Mouse (Mus musculus) forebrain, embryonic 11.5 days (tissue): ENCODE data around the gene Lman2. TPM values are rescaled to one million over a fixed set of nuclear protein-coding genes. Genes with fewer than 3 reads are reported as not detected.

ENCODE experiments used
- ATAC-seq: fragments of 200-750 bp; cut with Nextera tagmentation; replicated peaks from 2 replicates; pipeline ENCODE4 v1.8.0; 2017; ENCODE audit warnings: moderate TSS enrichment; ENCODE audit not compliant: low FRiP score
- DNase-seq: peaks from one replicate; pipeline ENCODE4 v3.0.0-alpha.2; 2017; ENCODE audit warnings: low spot score
- H3K27ac ChIP-seq: fragments of 300-500 bp; sonication (generic); 2 replicates; pipeline ENCODE4 v1.5.1; 2014; ENCODE audit warnings: low read depth, low read length
- H3K27me3 ChIP-seq: fragments of 300-500 bp; sonication (generic); 2 replicates; pipeline ENCODE4 v1.6.1; 2014; ENCODE audit warnings: mild to moderate bottlenecking, low read length, mixed read lengths; ENCODE audit not compliant: control insufficient read depth, insufficient read depth
- H3K36me3 ChIP-seq: fragments of 300-500 bp; sonication (generic); 2 replicates; pipeline ENCODE4 v1.6.1; 2014; ENCODE audit warnings: mild to moderate bottlenecking, low read length, moderate library complexity, mixed read lengths; ENCODE audit not compliant: control insufficient read depth, insufficient read depth
- H3K4me1 ChIP-seq: fragments of 300-500 bp; sonication (generic); replicated peaks from 2 replicates; pipeline ENCODE4 v1.6.1; 2014; ENCODE audit warnings: low read length, mixed read lengths; ENCODE audit not compliant: control insufficient read depth, insufficient read depth
- H3K4me2 ChIP-seq: fragments of 300-500 bp; sonication (generic); 2 replicates; pipeline ENCODE4 v1.6.1; 2014; ENCODE audit warnings: low read depth, mild to moderate bottlenecking, low read length, moderate library complexity, mixed read lengths; ENCODE audit not compliant: severe bottlenecking
- H3K4me3 ChIP-seq: fragments of 300-500 bp; sonication (generic); 2 replicates; pipeline ENCODE4 v1.5.1; 2014; ENCODE audit warnings: low read depth, low read length
- H3K9ac ChIP-seq: fragments of 300-500 bp; sonication (generic); 2 replicates; pipeline ENCODE4 v1.6.1; 2014; ENCODE audit warnings: low read length
- H3K9me3 ChIP-seq: fragments of 300-500 bp; sonication (generic); 2 replicates; pipeline ENCODE4 v1.6.1; 2016; ENCODE audit warnings: low read length, mixed read lengths; ENCODE audit not compliant: control insufficient read depth
- WGBS: fragments of 180-500 bp; shearing (Covaris S2); extraction: QIAGEN DNeasy Blood & Tissue Kit; methylation state at CpG from one replicate; pipeline ENCODE4 v1.1.7; 2014; 5-methylcytosine and 5-hydroxymethylcytosine counted together
- polyA plus RNA-seq: library from polyadenylated mRNA; unstranded; fragments of >200 nt; fragmentation: Nextera tagmentation; extraction: Ambion mirVana; gene quantifications from 2 replicates; pipeline ENCODE4 v1.2.1, GENCODE M21; 2014

The Lman2 gene
- polyA plus RNA-seq, 1 experiment from 2014 or later: 94.2 TPM

DNA sequence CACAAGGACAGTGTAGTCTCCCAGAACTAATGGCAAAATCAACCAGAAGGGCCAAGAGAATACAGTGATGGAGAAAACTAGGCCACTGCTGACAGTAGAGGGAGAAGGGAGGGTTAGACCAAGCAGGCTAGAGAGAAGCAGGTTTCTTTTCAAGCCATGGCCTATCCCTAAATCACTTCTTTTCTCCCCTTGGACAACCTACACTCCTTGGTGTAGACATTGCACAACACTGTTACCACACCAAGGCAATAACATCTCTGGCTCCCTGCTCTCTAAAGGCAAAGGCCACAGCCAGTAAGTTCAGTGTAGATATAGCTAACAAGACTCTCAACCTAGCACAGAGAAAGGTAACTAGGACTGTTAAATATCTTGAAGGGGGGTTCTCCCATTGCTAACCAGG is 1.4 kb downstream of the Lman2 start:
- H3K4me1 ChIP-seq: peaks cover 7% of the 10 kb centered on the region; the same call in 1 of the 2 replicates
- DNase-seq (no peak), ATAC-seq (no peak)
- H3K4me3 ChIP-seq: peak overlapping the region; percentile 72
- no peaks in the 10 kb centered on the region for H3K36me3 ChIP-seq
- H3K9me3 ChIP-seq: no peaks in the 10 kb centered on the region
- no peaks in the 10 kb centered on the region for H3K27me3 ChIP-seq
- peak overlapping the region; percentile 76 for H3K4me2 ChIP-seq
- H3K27ac ChIP-seq: no peak overlapping the region
- no peak overlapping the region for H3K9ac ChIP-seq

DNA sequence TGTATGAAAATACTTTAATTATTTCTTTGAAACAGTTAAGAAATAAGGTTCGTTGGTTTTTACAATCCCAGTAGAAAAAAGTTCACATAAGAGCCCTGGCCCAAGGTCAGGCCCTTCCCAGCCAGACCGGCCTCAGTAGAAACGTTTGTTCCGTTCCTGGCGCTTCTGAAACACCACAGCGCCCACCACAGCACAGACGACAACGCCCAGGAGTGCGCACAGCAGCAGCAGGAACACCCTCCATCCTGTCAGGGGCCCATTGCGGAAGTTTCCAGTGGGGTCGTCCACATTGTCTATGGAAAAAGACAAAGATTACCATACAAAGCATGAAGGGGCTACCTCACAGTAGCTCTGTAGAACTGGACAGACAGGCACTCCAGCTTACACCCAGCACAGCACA is 15.8 kb downstream of the Lman2 start:
- Histone ChIP-seq H3K4me3 (no peak overlapping the region), H3K4me2 (no peak overlapping the region), H3K4me1 (no peaks in the 10 kb centered on the region), H3K27me3 (no peaks in the 10 kb centered on the region), H3K27ac (no peak overlapping the region), H3K9me3 (no peaks in the 10 kb centered on the region), H3K9ac (no peak overlapping the region), H3K36me3 (peaks cover 19% of the 10 kb centered on the region)
- no peak for ATAC-seq
- DNase-seq: no peak
- WGBS: 93% methylated on average over 11 of the region's 11 CpGs

DNA sequence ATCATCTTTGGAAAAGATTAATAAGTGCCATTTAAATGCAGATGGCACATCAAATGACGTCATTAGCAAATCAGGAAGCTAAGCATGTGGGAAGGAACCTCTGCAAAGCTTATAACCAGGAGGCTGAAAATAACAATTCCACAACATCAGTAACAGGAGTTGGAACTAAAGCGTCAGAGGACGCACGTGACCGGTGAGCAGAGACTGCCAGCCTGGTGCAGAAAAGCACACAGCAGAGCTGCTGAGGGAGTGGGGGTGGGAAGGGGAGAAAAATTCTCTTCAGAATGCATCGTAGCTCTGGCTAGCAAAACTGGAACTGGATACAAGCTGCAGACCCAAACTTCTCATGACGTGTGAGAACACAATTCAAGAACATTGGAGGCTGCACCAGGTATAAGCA is 18.3 kb downstream of the Lman2 start:
- WGBS: 83% methylated on average over 7 of the region's 7 CpGs
- ATAC-seq (no peak), DNase-seq (no peak)
- Histone ChIP-seq H3K4me3 (no peak overlapping the region), H3K4me1 (no peaks in the 10 kb centered on the region), H3K9ac (no peak overlapping the region), H3K9me3 (no peaks in the 10 kb centered on the region), H3K27me3 (no peaks in the 10 kb centered on the region), H3K4me2 (no peak overlapping the region), H3K27ac (no peak overlapping the region), H3K36me3 (peaks cover 11% of the 10 kb centered on the region; the same call in 1 of the 2 replicates)

DNA sequence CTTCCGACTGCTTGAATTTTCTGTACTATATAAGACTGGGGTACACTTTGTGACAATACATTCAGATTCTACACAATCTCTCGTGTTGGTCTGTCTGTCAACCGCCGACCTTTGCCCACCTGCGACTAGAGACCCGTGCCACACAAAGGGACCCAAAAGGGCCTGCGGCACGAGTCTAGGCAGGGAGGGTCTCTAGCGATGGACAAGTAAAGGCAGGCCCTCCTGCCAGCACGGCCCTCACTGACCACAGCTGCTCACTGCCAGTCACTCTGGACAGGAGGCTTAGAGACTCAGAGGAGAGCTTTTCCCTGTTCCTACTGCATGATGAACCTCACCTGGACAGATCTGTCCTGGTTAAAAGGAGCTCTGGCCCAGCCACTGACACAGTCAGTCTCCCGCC is 20.1 kb downstream of the Lman2 start:
- Histone ChIP-seq H3K4me1 (no peaks in the 10 kb centered on the region), H3K27ac (no peak overlapping the region), H3K9ac (no peak overlapping the region), H3K4me3 (no peak overlapping the region), H3K4me2 (no peak overlapping the region), H3K9me3 (no peaks in the 10 kb centered on the region), H3K27me3 (no peaks in the 10 kb centered on the region), H3K36me3 (peaks cover 5% of the 10 kb centered on the region; the same call in 1 of the 2 replicates)
- WGBS: 40% methylated on average over 11 of the region's 11 CpGs
- no peak for ATAC-seq
- no peak for DNase-seq

DNA sequence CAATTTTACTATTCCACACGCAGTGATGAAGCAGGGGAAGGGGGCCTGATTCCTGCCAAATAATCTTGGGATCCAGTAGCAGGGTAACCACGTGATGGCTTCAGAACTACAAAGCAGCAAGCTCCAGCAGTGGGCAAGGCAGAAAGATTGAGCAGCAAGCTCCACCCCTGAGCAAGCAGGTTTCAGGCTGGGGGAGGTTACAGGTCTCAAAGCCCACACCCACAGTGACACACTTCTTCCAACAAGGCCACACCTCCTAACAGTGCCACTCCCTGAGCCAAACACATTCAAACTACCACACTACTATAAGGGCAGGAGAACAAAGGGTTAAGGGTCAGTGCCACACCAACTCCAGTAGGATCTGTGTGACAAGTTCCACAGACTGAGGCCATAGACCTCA is 23.3 kb downstream of the Lman2 start:
- no peak for DNase-seq
- H3K27me3 ChIP-seq: no peaks in the 10 kb centered on the region
- no peaks in the 10 kb centered on the region for H3K4me1 ChIP-seq
- H3K4me3 ChIP-seq: no peak overlapping the region
- no peaks in the 10 kb centered on the region; the same call in 1 of the 2 replicates for H3K36me3 ChIP-seq
- no peak overlapping the region for H3K4me2 ChIP-seq
- ATAC-seq: no peak
- H3K9me3 ChIP-seq: no peaks in the 10 kb centered on the region
- WGBS: 36% methylated on average over 2 of the region's 2 CpGs
- no peak overlapping the region for H3K9ac ChIP-seq
- H3K27ac ChIP-seq: no peak overlapping the region

DNA sequence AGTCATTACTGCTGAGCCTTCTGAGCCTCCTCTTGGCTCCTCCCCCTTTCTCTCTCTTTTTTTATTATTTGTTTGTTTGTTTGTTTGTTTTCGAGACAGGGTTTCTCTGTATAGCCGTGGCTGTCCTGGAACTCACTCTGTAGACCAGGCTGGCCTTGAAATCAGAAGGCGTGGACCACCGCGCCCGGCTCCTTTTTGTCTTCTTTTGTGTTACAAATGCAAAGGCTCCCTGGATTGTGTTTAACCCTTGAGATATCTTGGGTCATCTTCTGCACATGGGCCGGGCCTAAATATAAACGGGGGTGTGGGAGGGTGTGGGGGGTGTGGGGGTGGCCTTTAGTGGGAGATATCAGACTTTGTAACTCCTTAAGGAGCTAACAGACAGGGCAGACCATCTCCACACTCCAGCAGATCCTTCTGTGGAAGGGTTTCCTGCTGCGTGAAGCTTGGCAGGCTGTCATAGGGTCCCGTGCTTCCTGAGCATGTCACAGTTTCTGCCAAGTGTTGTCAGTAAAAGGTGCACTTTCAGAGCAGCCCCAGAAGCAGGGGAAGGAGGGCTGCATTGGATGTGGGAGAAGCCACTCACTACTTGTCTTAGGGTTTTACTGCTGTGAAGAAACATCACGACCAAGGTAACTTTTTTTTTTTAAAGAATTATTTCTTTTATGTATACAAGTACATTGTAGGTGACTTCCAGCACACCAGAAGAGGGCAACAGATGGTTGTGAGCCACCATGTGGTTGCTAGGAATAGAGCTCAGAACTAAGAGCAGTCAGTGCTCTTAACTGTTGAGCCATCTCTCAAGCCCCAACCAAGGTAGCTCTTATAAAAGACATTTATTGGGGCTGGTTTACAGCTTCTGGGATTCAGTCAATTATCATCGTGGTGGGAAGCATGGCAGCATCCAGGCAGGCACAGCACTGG is 24.2 kb downstream of the Lman2 start:
- Histone ChIP-seq H3K4me1 (no peaks in the 10 kb centered on the region), H3K9me3 (no peaks in the 10 kb centered on the region), H3K9ac (no peak overlapping the region), H3K27me3 (no peaks in the 10 kb centered on the region), H3K36me3 (no peaks in the 10 kb centered on the region; the same call in 1 of the 2 replicates), H3K4me3 (no peak overlapping the region), H3K27ac (no peak overlapping the region), H3K4me2 (no peak overlapping the region)
- DNase-seq: no peak
- no peak for ATAC-seq
- WGBS: 71% methylated on average over 12 of the region's 12 CpGs

DNA sequence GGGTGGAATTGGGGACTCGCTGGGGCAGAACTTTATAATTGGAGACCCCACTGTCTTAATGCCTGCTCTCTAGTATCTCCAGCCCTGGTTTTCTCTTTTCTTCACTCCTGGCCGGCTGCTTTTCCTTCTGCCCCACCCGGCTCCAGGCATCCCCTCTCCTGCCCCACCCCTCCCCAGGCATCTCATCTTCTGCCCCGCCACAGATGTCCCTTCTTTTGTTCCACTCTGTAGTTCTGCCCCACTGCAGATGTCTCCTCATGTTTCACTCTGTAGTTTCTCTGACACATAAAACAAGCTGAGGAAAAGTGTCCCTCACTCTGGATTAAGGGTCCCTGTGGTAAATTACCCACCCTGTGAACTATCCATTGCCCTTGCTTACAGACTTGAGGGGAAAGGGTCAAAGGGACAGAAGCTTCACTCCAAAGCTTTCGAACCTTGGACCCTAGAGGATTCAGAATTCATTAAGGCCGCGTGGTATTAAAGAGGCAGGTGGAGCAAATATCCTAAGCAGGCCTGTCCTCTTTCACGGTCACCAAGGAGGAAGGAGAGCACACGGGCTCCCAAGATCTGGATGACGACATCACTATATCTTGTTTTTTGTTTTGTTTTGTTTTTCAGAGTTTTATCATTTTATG is 25.1 kb downstream of the Lman2 start:
- Histone ChIP-seq H3K27ac (no peak overlapping the region), H3K4me3 (no peak overlapping the region), H3K27me3 (no peaks in the 10 kb centered on the region), H3K9ac (no peak overlapping the region), H3K36me3 (no peaks in the 10 kb centered on the region), H3K4me1 (no peaks in the 10 kb centered on the region), H3K4me2 (no peak overlapping the region), H3K9me3 (no peaks in the 10 kb centered on the region)
- ATAC-seq (no peak), DNase-seq (no peak)
- 68% methylated on average over 10 of the region's 10 CpGs for WGBS

DNA sequence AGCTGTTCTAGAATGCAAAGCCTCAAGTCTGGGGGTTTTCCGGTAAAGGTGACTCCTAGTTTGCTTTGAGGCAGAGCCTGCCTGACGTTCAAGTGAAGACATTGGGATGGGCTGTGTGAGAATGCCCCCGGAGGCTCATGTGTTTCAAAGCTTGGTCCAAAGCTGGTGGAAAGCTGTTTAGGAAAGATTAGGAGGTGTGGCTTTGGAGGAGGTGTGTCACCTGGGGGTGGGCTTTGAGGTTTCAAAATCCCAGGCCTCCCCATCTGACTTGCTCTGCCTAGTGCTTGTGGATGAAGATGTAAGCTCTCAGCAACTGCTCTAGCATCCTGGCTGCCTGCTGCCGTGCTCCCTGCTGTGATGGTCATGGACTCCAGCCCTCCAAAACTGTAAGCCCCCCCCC is 26.9 kb downstream of the Lman2 start:
- Histone ChIP-seq H3K36me3 (no peaks in the 10 kb centered on the region), H3K4me2 (no peak overlapping the region), H3K9ac (no peak overlapping the region), H3K4me3 (no peak overlapping the region), H3K9me3 (no peaks in the 10 kb centered on the region), H3K27me3 (no peaks in the 10 kb centered on the region), H3K4me1 (no peaks in the 10 kb centered on the region; the same call in 1 of the 2 replicates), H3K27ac (no peak overlapping the region)
- DNase-seq (no peak), ATAC-seq (no peak)
- 90% methylated on average over 4 of the region's 4 CpGs for WGBS
